Mouse (Mus musculus): ENCODE data around the gene Rhbdd1. TPM values are rescaled to one million over a fixed set of nuclear protein-coding genes. Genes with fewer than 3 reads are reported as not detected.

Rhbdd1 gene
- polyA plus RNA-seq, 1 experiment: 12.6 TPM

DNA sequence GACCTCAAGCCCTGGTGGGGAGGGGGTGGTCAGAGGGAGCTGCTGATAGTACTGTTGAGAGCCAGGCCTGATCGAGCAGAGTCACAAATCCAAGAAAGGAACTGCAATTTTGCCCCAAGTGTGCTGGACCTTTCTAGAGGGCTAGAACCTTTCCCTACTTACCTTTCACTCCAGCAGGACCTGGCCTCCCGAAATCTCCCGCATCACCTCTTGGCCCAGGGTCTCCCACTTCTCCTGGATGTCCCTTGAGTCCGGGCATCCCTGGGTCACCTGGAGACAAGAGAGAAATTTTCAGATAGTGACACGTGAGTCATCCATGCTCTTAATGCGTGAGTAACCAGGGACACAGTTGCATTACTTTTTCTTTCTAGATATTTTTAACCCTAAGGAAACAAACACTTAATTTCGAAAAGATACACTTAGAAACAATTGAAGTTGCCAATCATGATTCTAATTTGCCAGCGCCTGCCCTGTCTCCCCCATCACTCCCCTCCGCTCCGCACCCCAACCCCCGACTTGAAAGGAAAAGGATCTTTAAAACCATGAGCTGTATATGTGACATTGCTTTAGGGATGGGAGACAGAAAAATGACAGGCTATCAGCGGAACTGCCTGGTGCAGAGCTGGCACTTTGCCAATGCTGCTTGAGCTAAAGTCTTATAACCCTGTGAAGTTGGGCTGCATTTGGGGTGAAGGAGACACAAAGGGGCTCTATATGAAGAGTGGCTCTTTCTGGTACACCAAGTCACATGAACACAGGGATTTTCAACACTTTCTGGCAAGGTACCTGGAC, 163.6 kb downstream of the Rhbdd1 start:
- Histone ChIP-seq H3K27me3 (ENCODE audit: control insufficient read depth, insufficient read depth, insufficient read length) (no peaks in the 10 kb centered on the region), H3K79me2 (ENCODE audit: control insufficient read depth, insufficient read depth) (no peaks in the 10 kb centered on the region), H3K36me3 (ENCODE audit: control insufficient read depth, insufficient read depth) (no peaks in the 10 kb centered on the region), H3K4me3 (ENCODE audit: insufficient read depth, poor library complexity, severe bottlenecking) (no peak overlapping the region), H3ac (ENCODE audit: control insufficient read depth, insufficient read length, low read depth) (no peak overlapping the region), H3K79me3 (ENCODE audit: low read depth) (no peaks in the 10 kb centered on the region)
- TF ChIP-seq MYOG (IDR thresholded peaks at IDR 0.05; ENCODE audit: control insufficient read depth, extremely low read depth, insufficient read length) (no peak), MAX (IDR thresholded peaks at IDR 0.05) (no peak), FOSL1 (IDR thresholded peaks at IDR 0.05; ENCODE audit: insufficient read depth, low read length, poor library complexity, severe bottlenecking) (no peak), MYOD1 (IDR thresholded peaks at IDR 0.05; ENCODE audit: control insufficient read depth, insufficient read length, low read depth) (no peak), USF1 (IDR thresholded peaks at IDR 0.05; ENCODE audit: low read depth) (no peak), CTCF (IDR thresholded peaks at IDR 0.05; ENCODE audit: control insufficient read depth, insufficient read depth, insufficient read length) (no peak), CEBPB (IDR thresholded peaks at IDR 0.05; ENCODE audit: low read depth) (no peak)

DNA sequence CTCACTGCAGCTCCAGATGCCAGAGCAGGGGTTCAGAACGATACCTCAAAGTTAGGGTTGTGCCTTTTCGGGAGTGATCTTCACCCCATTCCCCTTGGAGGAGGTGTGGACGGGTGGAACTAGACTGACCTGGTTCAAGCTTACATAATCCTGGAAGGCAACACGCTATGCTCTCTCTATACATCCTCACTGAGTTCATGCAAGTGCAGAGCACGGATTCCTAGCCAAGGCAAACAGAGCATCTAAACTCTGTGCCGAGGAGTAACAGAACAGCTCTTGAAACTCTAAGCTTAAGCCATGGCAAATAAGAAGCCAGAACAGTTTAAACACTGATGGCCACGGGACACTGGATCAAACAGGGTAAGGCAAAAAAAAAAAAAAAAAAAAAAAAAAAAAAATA, 166.1 kb downstream of the Rhbdd1 start:
- H3K79me3 ChIP-seq (ENCODE audit: low read depth): no peaks in the 10 kb centered on the region

DNA sequence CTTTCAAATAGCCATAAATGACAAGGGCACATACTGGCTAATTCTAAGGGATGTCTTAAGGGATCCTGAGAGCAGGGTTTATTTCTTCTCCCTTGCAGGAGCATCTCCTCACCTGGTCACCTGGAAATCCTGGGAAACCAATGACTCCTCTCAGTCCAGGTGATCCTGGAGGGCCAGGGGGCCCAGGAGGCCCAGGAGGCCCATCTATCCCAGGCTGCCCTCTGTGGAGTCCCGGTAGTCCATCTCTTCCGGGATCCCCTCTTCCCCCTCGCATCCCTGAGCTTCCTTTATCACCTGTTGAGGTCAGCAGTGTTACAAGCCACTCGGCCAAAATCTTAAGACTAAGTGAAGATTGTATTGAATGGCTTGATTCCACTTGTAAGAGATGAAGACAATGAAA, 170.1 kb downstream of the Rhbdd1 start:
- H3K4me3 ChIP-seq (ENCODE audit: insufficient read depth, poor library complexity, severe bottlenecking): no peak overlapping the region
- no peak overlapping the region for H3ac ChIP-seq (ENCODE audit: control insufficient read depth, insufficient read length, low read depth)
- H3K79me2 ChIP-seq (ENCODE audit: control insufficient read depth, insufficient read depth): no peaks in the 10 kb centered on the region
- H3K36me3 ChIP-seq (ENCODE audit: control insufficient read depth, insufficient read depth): no peaks in the 10 kb centered on the region
- no peak for TF ChIP-seq FOSL1 (IDR thresholded peaks at IDR 0.05; ENCODE audit: insufficient read depth, low read length, poor library complexity, severe bottlenecking)
- no peak for TF ChIP-seq MYOD1 (IDR thresholded peaks at IDR 0.05; ENCODE audit: control insufficient read depth, insufficient read length, low read depth)
- TF ChIP-seq MYOG (IDR thresholded peaks at IDR 0.05; ENCODE audit: control insufficient read depth, extremely low read depth, insufficient read length): no peak
- TF ChIP-seq CTCF (IDR thresholded peaks at IDR 0.05; ENCODE audit: control insufficient read depth, insufficient read depth, insufficient read length): no peak
- TF ChIP-seq USF1 (IDR thresholded peaks at IDR 0.05; ENCODE audit: low read depth): no peak
- no peak for TF ChIP-seq CEBPB (IDR thresholded peaks at IDR 0.05; ENCODE audit: low read depth)
- no peak for TF ChIP-seq MAX (IDR thresholded peaks at IDR 0.05)
- no peaks in the 10 kb centered on the region for H3K79me3 ChIP-seq (ENCODE audit: low read depth)
- H3K27me3 ChIP-seq (ENCODE audit: control insufficient read depth, insufficient read depth, insufficient read length): peaks cover 4% of the 10 kb centered on the region

More for the DNA sequence above, 166.1 kb downstream of the Rhbdd1 start:
- Histone ChIP-seq H3K79me2 (ENCODE audit: control insufficient read depth, insufficient read depth) (no peaks in the 10 kb centered on the region), H3K27me3 (ENCODE audit: control insufficient read depth, insufficient read depth, insufficient read length) (no peaks in the 10 kb centered on the region), H3K4me3 (ENCODE audit: insufficient read depth, poor library complexity, severe bottlenecking) (no peak overlapping the region), H3ac (ENCODE audit: control insufficient read depth, insufficient read length, low read depth) (no peak overlapping the region), H3K36me3 (ENCODE audit: control insufficient read depth, insufficient read depth) (no peaks in the 10 kb centered on the region)
- TF ChIP-seq USF1 (IDR thresholded peaks at IDR 0.05; ENCODE audit: low read depth) (no peak), MAX (IDR thresholded peaks at IDR 0.05) (no peak), FOSL1 (IDR thresholded peaks at IDR 0.05; ENCODE audit: insufficient read depth, low read length, poor library complexity, severe bottlenecking) (no peak), CEBPB (IDR thresholded peaks at IDR 0.05; ENCODE audit: low read depth) (no peak), MYOG (IDR thresholded peaks at IDR 0.05; ENCODE audit: control insufficient read depth, extremely low read depth, insufficient read length) (no peak), MYOD1 (IDR thresholded peaks at IDR 0.05; ENCODE audit: control insufficient read depth, insufficient read length, low read depth) (no peak), CTCF (IDR thresholded peaks at IDR 0.05; ENCODE audit: control insufficient read depth, insufficient read depth, insufficient read length) (no peak)

DNA sequence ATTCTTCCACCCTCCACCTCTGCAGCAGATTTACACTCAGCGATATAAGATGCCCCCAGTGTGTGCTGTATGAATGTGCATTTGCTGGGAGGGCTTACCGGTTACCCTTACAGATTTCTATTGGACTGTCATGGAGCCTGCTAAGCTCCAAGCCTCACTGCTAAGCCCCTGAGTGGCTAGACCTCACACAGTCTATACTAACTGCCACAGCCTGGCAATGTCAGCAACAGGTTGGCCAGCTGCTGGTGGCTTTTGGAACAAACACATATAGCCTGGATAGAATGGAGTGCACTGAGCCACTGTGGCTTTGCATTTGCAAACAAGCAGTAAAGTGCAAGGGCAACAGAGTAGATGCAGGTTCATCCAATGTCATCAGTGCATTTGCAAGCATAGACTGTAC, 175.7 kb downstream of the Rhbdd1 start:
- H3K36me3 ChIP-seq (ENCODE audit: control insufficient read depth, insufficient read depth): no peaks in the 10 kb centered on the region
- H3ac ChIP-seq (ENCODE audit: control insufficient read depth, insufficient read length, low read depth): no peak overlapping the region
- TF ChIP-seq USF1 (IDR thresholded peaks at IDR 0.05; ENCODE audit: low read depth) (no peak), CTCF (IDR thresholded peaks at IDR 0.05; ENCODE audit: control insufficient read depth, insufficient read depth, insufficient read length) (no peak), MYOD1 (IDR thresholded peaks at IDR 0.05; ENCODE audit: control insufficient read depth, insufficient read length, low read depth) (no peak), MYOG (IDR thresholded peaks at IDR 0.05; ENCODE audit: control insufficient read depth, extremely low read depth, insufficient read length) (no peak), FOSL1 (IDR thresholded peaks at IDR 0.05; ENCODE audit: insufficient read depth, low read length, poor library complexity, severe bottlenecking) (no peak), MAX (IDR thresholded peaks at IDR 0.05) (no peak), CEBPB (IDR thresholded peaks at IDR 0.05; ENCODE audit: low read depth) (no peak)
- H3K79me3 ChIP-seq (ENCODE audit: low read depth): no peaks in the 10 kb centered on the region
- H3K79me2 ChIP-seq (ENCODE audit: control insufficient read depth, insufficient read depth): no peaks in the 10 kb centered on the region
- peaks cover 4% of the 10 kb centered on the region for H3K27me3 ChIP-seq (ENCODE audit: control insufficient read depth, insufficient read depth, insufficient read length)
- no peak overlapping the region for H3K4me3 ChIP-seq (ENCODE audit: insufficient read depth, poor library complexity, severe bottlenecking)

Small RNA genes within 50 kb of the gene (microRNA-seq; reads per million reads assigned to microRNA genes)
- not detected for gene Gm22112 (ENCODE audit: borderline microRNAs expressed)

Other genes starting within 250 kb of the Rhbdd1 start
- gene Gm9747, start 83.3 kb upstream of the Rhbdd1 start, polyA plus RNA-seq (2012; fragmentation: generic; extraction: Trizol): 3.8 TPM
- gene Irs1, start 25.0 kb upstream of the Rhbdd1 start, polyA plus RNA-seq (2012; fragmentation: generic; extraction: Trizol): 4.6 TPM

All from C2C12 (cell line).